Mouse (Mus musculus) limb, embryonic 15.5 days (tissue): Measurements from ENCODE around the gene Lamp1. TPM values are rescaled to one million over a fixed set of nuclear protein-coding genes. Genes with fewer than 3 reads are reported as not detected.

Experiments
- ATAC-seq: fragments of 200-750 bp; cut with Nextera tagmentation; 2 replicates; pipeline ENCODE4 v1.8.0; 2017; ENCODE audit warnings: low read depth, moderate TSS enrichment; ENCODE audit not compliant: insufficient number of reproducible peaks, low FRiP score, low TSS enrichment
- H3K27ac ChIP-seq: fragments of 300-500 bp; sonication (generic); 2 replicates; pipeline ENCODE4 v1.5.1; 2015; ENCODE audit warnings: moderate library complexity, mild to moderate bottlenecking, inconsistent platforms
- H3K27me3 ChIP-seq: fragments of 300-500 bp; sonication (generic); 2 replicates; pipeline ENCODE4 v1.6.1; 2015; ENCODE audit warnings: inconsistent platforms
- H3K36me3 ChIP-seq: fragments of 300-500 bp; sonication (generic); 2 replicates; pipeline ENCODE4 v1.6.1; 2015; ENCODE audit warnings: inconsistent platforms
- H3K4me1 ChIP-seq: fragments of 300-500 bp; sonication (generic); 2 replicates; pipeline ENCODE4 v1.6.1; 2015; ENCODE audit warnings: inconsistent platforms
- H3K4me2 ChIP-seq: fragments of 300-500 bp; sonication (generic); 2 replicates; pipeline ENCODE4 v1.6.1; 2015; ENCODE audit warnings: mild to moderate bottlenecking, inconsistent platforms
- H3K4me3 ChIP-seq: fragments of 300-500 bp; sonication (generic); 2 replicates; pipeline ENCODE4 v1.5.1; 2015; ENCODE audit warnings: mild to moderate bottlenecking, inconsistent platforms
- H3K9ac ChIP-seq: fragments of 300-500 bp; sonication (generic); 2 replicates; pipeline ENCODE4 v1.6.1; 2015; ENCODE audit warnings: inconsistent platforms
- H3K9me3 ChIP-seq: fragments of 300-500 bp; sonication (generic); 2 replicates; pipeline ENCODE4 v1.6.1; 2016; ENCODE audit warnings: inconsistent platforms
- WGBS: fragments of 180-500 bp; shearing (Covaris S2); methylation state at CpG from one replicate; pipeline ENCODE4 v1.1.7; 2015; 5-methylcytosine and 5-hydroxymethylcytosine counted together
- polyA plus RNA-seq: library from polyadenylated mRNA; unstranded; fragments of >200 nt; fragmentation: Nextera tagmentation; extraction: Ambion mirVana; gene quantifications from 2 replicates; pipeline ENCODE4 v1.2.1, GENCODE M21; 2015

The Lamp1 gene
- polyA plus RNA-seq, 1 experiment from 2014 or later: 324 TPM

- Histone ChIP-seq H3K4me2 (no peak overlapping the region), H3K9ac (no peak overlapping the region), H3K9me3 (no peaks in the 10 kb centered on the region), H3K4me3 (no peak overlapping the region), H3K4me1 (no peaks in the 10 kb centered on the region), H3K36me3 (peaks cover 61% of the 10 kb centered on the region), H3K27me3 (no peaks in the 10 kb centered on the region), H3K27ac (no peak overlapping the region)
- ATAC-seq: no peak
- 81% methylated on average over 2 of the region's 2 CpGs for WGBS
Observed at GRCm38 (mm10) chr8:13148476-13148875, 10.5 kb upstream of the Lamp1 start.

DNA sequence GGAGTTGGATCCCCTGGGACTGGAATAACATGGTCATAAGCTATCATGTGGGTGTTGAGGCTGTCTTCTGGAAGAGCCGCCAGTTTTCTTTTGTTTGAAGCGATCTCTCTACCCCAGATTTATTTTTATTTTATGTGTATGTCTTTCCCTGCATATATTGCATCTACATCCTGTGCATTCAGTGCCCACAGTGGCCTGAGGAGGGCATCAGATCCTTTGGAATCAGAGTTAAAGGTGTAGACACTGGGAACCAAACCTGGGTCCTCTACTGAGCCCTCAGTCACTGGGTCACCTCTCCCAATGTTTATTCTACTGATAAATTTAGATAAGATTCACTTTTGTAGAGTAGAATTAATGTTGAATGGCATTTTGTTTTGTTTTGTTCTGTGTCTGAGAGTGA lies 9.7 kb upstream of the Lamp1 start:
- Histone ChIP-seq H3K27me3 (no peaks in the 10 kb centered on the region), H3K4me3 (no peak overlapping the region), H3K9me3 (no peaks in the 10 kb centered on the region), H3K36me3 (peaks cover 58% of the 10 kb centered on the region), H3K4me1 (no peaks in the 10 kb centered on the region), H3K27ac (no peak overlapping the region), H3K4me2 (no peak overlapping the region), H3K9ac (no peak overlapping the region)
- no peak for ATAC-seq
- WGBS: 97% methylated on average over 2 of the region's 2 CpGs

DNA sequence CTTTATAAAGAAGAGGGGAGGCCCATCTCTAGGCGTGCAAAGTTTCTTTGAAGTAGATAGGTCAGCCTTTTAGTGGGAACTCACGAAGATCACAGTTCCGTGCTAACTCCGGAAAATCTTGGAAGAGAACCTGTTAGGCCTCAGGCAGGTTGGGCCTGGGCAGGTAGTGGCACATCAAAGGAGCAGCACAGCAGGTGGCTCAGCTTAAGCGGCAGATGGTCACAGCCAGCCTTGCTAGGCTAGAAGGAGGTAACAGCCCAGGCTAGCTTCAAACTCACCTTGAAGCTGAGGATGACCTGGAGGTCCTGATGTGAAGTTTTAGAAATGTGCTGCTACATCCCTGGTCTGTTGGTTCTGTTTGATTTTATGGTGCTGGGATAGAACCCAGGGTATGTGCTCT lies 9.1 kb upstream of the Lamp1 start:
- H3K27ac ChIP-seq: no peak overlapping the region
- ATAC-seq: no peak
- no peak overlapping the region for H3K9ac ChIP-seq
- 36% methylated on average over 5 of the region's 5 CpGs for WGBS
- peaks cover 52% of the 10 kb centered on the region for H3K36me3 ChIP-seq
- H3K9me3 ChIP-seq: no peaks in the 10 kb centered on the region
- H3K4me1 ChIP-seq: no peaks in the 10 kb centered on the region
- H3K4me3 ChIP-seq: no peak overlapping the region
- H3K4me2 ChIP-seq: no peak overlapping the region
- H3K27me3 ChIP-seq: no peaks in the 10 kb centered on the region

DNA sequence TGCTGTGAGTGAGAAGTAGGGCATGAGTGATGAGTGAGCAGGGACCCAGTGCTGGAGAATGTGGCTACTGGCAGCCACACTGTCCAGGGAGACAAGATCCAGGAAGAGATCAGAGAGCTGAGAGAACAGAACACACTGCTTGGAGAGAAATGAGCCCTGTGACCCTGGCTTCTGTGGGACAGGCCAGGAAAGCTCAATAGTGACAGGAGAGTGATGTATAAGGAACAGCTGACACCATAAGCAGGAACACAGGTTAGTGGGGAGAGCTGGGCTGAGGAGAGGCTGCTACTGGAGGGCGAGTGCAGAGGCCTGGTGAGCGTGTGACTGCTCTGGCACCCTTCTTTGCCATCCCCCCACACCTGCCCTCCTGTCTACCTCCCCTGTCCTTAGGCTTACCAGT lies 8.0 kb upstream of the Lamp1 start:
- no peaks in the 10 kb centered on the region for H3K27me3 ChIP-seq
- no peaks in the 10 kb centered on the region for H3K4me1 ChIP-seq
- peaks cover 42% of the 10 kb centered on the region for H3K36me3 ChIP-seq
- no peak overlapping the region for H3K27ac ChIP-seq
- no peak for ATAC-seq
- WGBS: 87% methylated on average over 2 of the region's 2 CpGs
- H3K9me3 ChIP-seq: no peaks in the 10 kb centered on the region
- H3K4me3 ChIP-seq: no peak overlapping the region
- H3K4me2 ChIP-seq: no peak overlapping the region
- no peak overlapping the region for H3K9ac ChIP-seq

DNA sequence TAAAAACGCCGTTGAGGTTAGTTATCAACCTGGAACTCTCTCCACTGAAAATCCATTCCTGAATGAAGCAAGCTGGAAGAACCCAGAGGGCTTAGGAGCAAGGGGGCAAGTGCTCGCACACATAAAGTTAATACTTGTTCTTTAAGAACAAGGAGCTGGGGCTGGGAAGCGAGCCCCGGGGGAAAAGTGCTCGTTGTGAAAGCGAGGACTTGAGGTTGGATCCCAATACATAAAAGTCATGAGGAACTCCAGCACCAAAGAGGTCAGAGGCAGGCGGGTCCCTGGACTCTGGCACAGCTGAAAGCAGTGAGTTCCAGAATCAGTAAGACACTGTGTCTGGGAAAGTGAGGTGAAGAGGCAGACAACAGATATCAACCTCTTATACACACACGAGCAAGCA lies 4.9 kb upstream of the Lamp1 start:
- H3K4me1 ChIP-seq: peaks cover 5% of the 10 kb centered on the region; the same call in 1 of the 2 replicates
- peaks cover 15% of the 10 kb centered on the region for H3K36me3 ChIP-seq
- ATAC-seq: no peak
- no peak overlapping the region for H3K27ac ChIP-seq
- no peaks in the 10 kb centered on the region for H3K27me3 ChIP-seq
- no peak overlapping the region for H3K4me2 ChIP-seq
- H3K4me3 ChIP-seq: no peak overlapping the region
- H3K9me3 ChIP-seq: no peaks in the 10 kb centered on the region
- WGBS: 71% methylated on average over 9 of the region's 9 CpGs
- no peak overlapping the region for H3K9ac ChIP-seq

GRCm38 (mm10) chr8:13155358-13155757 lies 3.6 kb upstream of the Lamp1 start:
- no peak overlapping the region for H3K9ac ChIP-seq
- WGBS: 63% methylated on average over 9 of the region's 9 CpGs
- no peaks in the 10 kb centered on the region for H3K27me3 ChIP-seq
- no peak for ATAC-seq
- no peak overlapping the region for H3K4me3 ChIP-seq
- no peak overlapping the region for H3K27ac ChIP-seq
- peaks cover 11% of the 10 kb centered on the region for H3K4me1 ChIP-seq
- no peak overlapping the region for H3K4me2 ChIP-seq
- 0 out of 2 replicates have a peak, but pooled peaks cover 11% of the 10 kb centered on the region for H3K36me3 ChIP-seq
- no peaks in the 10 kb centered on the region for H3K9me3 ChIP-seq

DNA sequence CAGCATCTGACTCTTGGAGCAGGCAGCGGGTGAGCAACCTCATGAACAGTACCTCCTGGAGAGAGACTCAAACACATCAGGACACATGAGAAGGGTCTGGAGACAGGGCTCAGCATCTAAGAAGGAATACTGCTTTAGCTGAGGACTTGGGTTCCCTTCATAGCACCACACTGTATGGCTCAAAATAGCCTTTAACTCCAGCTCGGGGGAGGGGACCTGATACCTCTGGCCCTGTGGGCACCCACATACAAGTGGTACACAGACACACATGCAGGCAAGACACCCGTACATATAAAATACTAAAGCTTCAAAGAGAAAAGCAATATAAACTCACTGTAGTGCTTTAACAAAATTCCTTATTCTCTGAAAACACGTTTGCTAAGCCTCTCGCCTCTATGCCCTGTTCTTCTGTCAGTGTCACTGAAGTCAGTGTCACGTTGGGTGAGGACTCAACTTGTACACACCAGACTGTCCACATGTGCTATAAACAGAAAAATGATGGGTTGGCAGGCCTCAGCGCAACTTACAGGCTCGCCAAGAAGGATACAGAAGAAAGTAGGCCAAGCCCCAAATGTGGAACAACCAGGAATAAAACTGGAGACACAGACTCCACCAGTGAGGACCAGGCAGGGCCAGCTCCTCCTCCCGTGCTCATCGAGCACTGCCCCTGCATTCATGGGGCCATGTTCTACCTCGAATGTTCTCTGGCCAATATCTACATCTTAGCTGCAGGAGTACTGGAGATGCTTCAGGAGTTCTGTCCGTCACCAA lies 2.4 kb upstream of the Lamp1 start:
- 72% methylated on average over 12 of the region's 12 CpGs for WGBS
- Histone ChIP-seq H3K27ac (no peak overlapping the region), H3K4me2 (no peak overlapping the region), H3K4me3 (no peak overlapping the region), H3K36me3 (0 out of 2 replicates have a peak, but pooled peaks cover 4% of the 10 kb centered on the region), H3K27me3 (no peaks in the 10 kb centered on the region), H3K9me3 (no peaks in the 10 kb centered on the region), H3K9ac (no peak overlapping the region), H3K4me1 (peaks cover 13% of the 10 kb centered on the region)
- ATAC-seq: no peak

GRCm38 (mm10) chr8:13159377-13159881 lies 468 bp downstream of the Lamp1 start:
- WGBS: under 1% methylated on average over 32 of the region's 49 CpGs
- Histone ChIP-seq H3K36me3 (no peaks in the 10 kb centered on the region), H3K9me3 (no peaks in the 10 kb centered on the region), H3K27me3 (no peaks in the 10 kb centered on the region), H3K9ac (peak overlapping the region; percentile 99), H3K4me2 (peak overlapping the region; percentile 87), H3K4me1 (peaks cover 13% of the 10 kb centered on the region), H3K4me3 (peak overlapping the region; percentile 100), H3K27ac (peak overlapping the region; percentile 54)
- 0 out of 2 replicates have a peak, but pooled peaks have one; percentile 19 for ATAC-seq

DNA sequence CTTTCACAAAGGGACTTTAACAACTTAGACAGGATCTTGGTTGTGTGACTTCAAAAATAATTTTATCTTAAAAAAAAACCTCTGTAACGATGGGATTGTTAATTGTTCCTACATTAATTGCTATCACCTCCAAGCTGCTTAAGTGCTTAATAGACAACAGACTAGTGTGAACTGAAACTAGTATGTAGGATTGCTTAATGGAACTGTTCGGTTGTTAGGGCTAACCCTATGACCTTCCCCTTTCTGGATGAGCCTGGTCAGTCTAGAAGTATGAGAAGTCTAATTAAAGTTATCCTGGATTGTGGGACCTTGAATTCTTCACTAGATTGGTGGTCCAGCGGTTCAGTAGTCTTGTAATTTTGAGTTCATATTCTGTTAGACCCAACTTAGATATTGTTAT lies 1.7 kb downstream of the Lamp1 start:
- WGBS: 84% methylated on average over 3 of the region's 3 CpGs
- H3K4me2 ChIP-seq: no peak overlapping the region

GRCm38 (mm10) chr8:13162098-13162497 lies 3.1 kb downstream of the Lamp1 start:
- H3K4me2 ChIP-seq: no peak overlapping the region
- H3K27me3 ChIP-seq: no peaks in the 10 kb centered on the region
- H3K9ac ChIP-seq: no peak overlapping the region
- no peak for ATAC-seq
- H3K4me3 ChIP-seq: no peak overlapping the region
- WGBS: 90% methylated on average over 6 of the region's 6 CpGs
- peaks cover 14% of the 10 kb centered on the region; the same call in 1 of the 2 replicates for H3K36me3 ChIP-seq
- H3K27ac ChIP-seq: no peak overlapping the region
- peaks cover 13% of the 10 kb centered on the region for H3K4me1 ChIP-seq
- no peaks in the 10 kb centered on the region for H3K9me3 ChIP-seq

More for the DNA sequence above, 1.7 kb downstream of the Lamp1 start:
- ATAC-seq: no peak
- H3K36me3 ChIP-seq: 0 out of 2 replicates have a peak, but pooled peaks cover 3% of the 10 kb centered on the region
- 0 out of 2 replicates have a peak overlapping the region, but pooled peaks have one; percentile 100 for H3K4me3 ChIP-seq
- H3K27me3 ChIP-seq: no peaks in the 10 kb centered on the region
- H3K27ac ChIP-seq: no peak overlapping the region
- H3K4me1 ChIP-seq: peaks cover 13% of the 10 kb centered on the region
- no peak overlapping the region for H3K9ac ChIP-seq
- no peaks in the 10 kb centered on the region for H3K9me3 ChIP-seq

DNA sequence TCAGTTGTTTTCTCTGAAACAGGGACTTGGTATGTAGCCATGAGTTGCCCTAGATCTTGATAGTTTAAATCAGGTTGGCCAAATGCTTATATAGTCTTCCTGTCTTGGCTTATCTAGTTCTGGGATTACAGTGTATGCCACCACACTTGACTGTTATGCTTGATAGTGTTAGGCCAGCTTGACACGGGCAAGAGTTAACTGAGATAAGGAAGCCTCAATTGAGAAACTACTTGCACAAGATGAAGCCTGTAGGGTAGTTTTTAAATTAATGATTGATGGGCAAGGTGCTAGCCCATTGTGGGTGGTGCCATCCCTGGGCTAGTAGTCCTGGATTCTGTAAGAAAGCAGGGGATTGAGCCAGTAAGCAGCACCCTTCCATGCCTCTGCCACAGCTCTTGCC lies 4.6 kb downstream of the Lamp1 start:
- H3K4me3 ChIP-seq: no peak overlapping the region
- no peak overlapping the region for H3K9ac ChIP-seq
- no peak overlapping the region for H3K27ac ChIP-seq
- H3K4me2 ChIP-seq: no peak overlapping the region
- 77% methylated on average over 1 of the region's 1 CpGs for whole genome bisulfite sequencing
- no peaks in the 10 kb centered on the region for H3K27me3 ChIP-seq
- no peak for ATAC-seq
- peaks cover 10% of the 10 kb centered on the region for H3K4me1 ChIP-seq
- no peaks in the 10 kb centered on the region for H3K9me3 ChIP-seq
- peaks cover 29% of the 10 kb centered on the region for H3K36me3 ChIP-seq

- H3K4me3 ChIP-seq: no peak overlapping the region
- no peak overlapping the region for H3K27ac ChIP-seq
- no peaks in the 10 kb centered on the region for H3K9me3 ChIP-seq
- no peaks in the 10 kb centered on the region for H3K27me3 ChIP-seq
- H3K4me2 ChIP-seq: no peak overlapping the region
- WGBS: 86% methylated on average over 5 of the region's 5 CpGs
- H3K9ac ChIP-seq: no peak overlapping the region
- no peak for ATAC-seq
- H3K4me1 ChIP-seq: peaks cover 8% of the 10 kb centered on the region
- peaks cover 37% of the 10 kb centered on the region for H3K36me3 ChIP-seq
Observed at GRCm38 (mm10) chr8:13164361-13164760, 5.4 kb downstream of the Lamp1 start.
